Mouse (Mus musculus): Measurements from ENCODE around the gene Cyp51.

DNA sequence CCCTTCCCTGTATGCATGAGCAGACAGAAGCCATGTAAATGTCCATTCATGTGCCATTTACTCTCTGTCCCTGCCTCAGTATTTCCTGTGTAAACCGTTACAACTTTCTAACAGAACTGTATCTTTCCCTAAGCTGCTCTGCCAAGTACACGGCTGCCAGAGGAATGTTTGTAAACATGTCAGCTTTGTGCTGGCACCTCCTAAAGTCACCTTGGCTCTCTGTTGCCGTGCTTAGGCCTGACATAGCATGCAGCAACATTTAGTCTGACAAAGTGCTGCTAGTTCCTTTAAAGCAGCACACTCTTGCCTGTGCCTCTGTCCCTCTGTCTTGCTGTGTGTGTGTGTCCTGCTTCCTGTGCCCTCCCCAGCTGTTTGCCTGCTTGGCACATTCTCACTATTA, 37.3 kb downstream of the Cyp51 start:
- TF ChIP-seq ZC3H11A (IDR thresholded peaks at IDR 0.05; ENCODE audit: borderline replicate concordance, low read depth, low read length) = no peak
- TF ChIP-seq ZNF384 (IDR thresholded peaks at IDR 0.05; ENCODE audit: low read depth, low read length) = no peak
- TF ChIP-seq CHD2 (IDR thresholded peaks at IDR 0.05; ENCODE audit: low read depth, low read length) = no peak
- no peak for TF ChIP-seq HCFC1 (IDR thresholded peaks at IDR 0.05; ENCODE audit: borderline replicate concordance, insufficient read depth, low read length)

Data from ES-E14 (cell line).